Mouse (Mus musculus) midbrain, embryonic 15.5 days (tissue): ENCODE results near the gene 1600002K03Rik. TPM values are rescaled to one million over a fixed set of nuclear protein-coding genes. Genes with fewer than 3 reads are reported as not detected.

Experiments used
- ATAC-seq: fragments of 200-750 bp; cut with Nextera tagmentation; replicated peaks from 2 replicates; pipeline ENCODE4 v1.8.0; 2017; ENCODE audit warnings: moderate TSS enrichment
- H3K27ac ChIP-seq: fragments of 300-500 bp; sonication (generic); 2 replicates; pipeline ENCODE4 v1.5.1; 2015; ENCODE audit warnings: mild to moderate bottlenecking, inconsistent platforms
- H3K27me3 ChIP-seq: fragments of 300-500 bp; sonication (generic); replicated peaks from 2 replicates; pipeline ENCODE4 v1.6.1; 2015; ENCODE audit warnings: inconsistent platforms
- H3K36me3 ChIP-seq: fragments of 300-500 bp; sonication (generic); replicated peaks from 2 replicates; pipeline ENCODE4 v1.6.1; 2015; ENCODE audit warnings: inconsistent platforms
- H3K4me1 ChIP-seq: fragments of 300-500 bp; sonication (generic); 2 replicates; pipeline ENCODE4 v1.6.1; 2015; ENCODE audit warnings: inconsistent platforms
- H3K4me2 ChIP-seq: fragments of 300-500 bp; sonication (generic); 2 replicates; pipeline ENCODE4 v1.6.1; 2015; ENCODE audit warnings: inconsistent platforms, mild to moderate bottlenecking, moderate library complexity
- H3K4me3 ChIP-seq: fragments of 300-500 bp; sonication (generic); 2 replicates; pipeline ENCODE4 v1.5.1; 2015; ENCODE audit warnings: mild to moderate bottlenecking, inconsistent platforms
- H3K9ac ChIP-seq: fragments of 300-500 bp; sonication (generic); 2 replicates; pipeline ENCODE4 v1.6.1; 2015; ENCODE audit warnings: mild to moderate bottlenecking, inconsistent platforms
- H3K9me3 ChIP-seq: fragments of 300-500 bp; sonication (generic); 2 replicates; pipeline ENCODE4 v1.6.1; 2016; ENCODE audit warnings: inconsistent platforms
- WGBS: fragments of 180-500 bp; shearing (Covaris S2); methylation state at CpG from one replicate; pipeline ENCODE4 v1.1.7; 2015; ENCODE audit warnings: mixed read lengths; 5-methylcytosine and 5-hydroxymethylcytosine counted together
- polyA plus RNA-seq: library from polyadenylated mRNA; unstranded; fragments of >200 nt; fragmentation: Nextera tagmentation; extraction: Ambion mirVana; gene quantifications from 2 replicates; pipeline ENCODE4 v1.2.1, GENCODE M21; 2015

The 1600002K03Rik gene
- polyA plus RNA-seq, 1 experiment from 2014 or later: 13.3 TPM

DNA sequence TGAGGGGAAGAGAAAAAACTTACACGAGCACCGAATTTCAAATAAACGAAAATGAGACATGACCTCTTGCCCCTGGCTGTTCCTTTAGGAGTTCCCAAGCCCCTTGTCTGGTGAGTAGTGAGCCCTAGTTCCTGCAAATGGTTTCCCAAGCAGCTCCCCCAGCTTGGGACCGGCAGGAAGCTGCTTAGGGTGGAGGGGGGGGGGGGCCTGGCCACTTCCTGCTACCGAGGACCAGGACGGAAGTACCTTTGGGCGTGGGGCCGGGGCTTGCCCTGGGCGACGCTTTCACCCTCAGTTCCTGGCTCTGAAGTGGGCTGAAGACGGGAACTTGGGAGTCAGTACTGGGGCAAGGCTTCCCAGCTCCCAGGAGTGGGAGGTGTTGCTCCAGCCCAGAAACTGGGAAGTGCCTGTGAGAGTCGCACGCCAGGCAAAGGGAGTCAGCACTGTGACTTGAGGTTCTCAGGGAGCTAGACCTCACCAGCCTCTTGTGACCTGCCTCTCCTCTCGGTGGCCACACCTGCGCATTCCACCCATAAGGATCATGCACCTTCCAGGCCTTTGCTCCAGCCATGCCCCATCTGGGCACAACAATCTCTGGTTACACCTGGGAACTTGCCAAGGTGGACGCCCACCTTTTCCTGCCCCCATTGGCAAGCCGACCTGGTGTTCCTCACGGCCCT lies 14.3 kb upstream of the 1600002K03Rik start:
- peaks cover 67% of the 10 kb centered on the region for H3K4me1 ChIP-seq
- 12% methylated on average over 18 of the region's 18 CpGs for WGBS
- H3K36me3 ChIP-seq: peaks cover 40% of the 10 kb centered on the region

DNA sequence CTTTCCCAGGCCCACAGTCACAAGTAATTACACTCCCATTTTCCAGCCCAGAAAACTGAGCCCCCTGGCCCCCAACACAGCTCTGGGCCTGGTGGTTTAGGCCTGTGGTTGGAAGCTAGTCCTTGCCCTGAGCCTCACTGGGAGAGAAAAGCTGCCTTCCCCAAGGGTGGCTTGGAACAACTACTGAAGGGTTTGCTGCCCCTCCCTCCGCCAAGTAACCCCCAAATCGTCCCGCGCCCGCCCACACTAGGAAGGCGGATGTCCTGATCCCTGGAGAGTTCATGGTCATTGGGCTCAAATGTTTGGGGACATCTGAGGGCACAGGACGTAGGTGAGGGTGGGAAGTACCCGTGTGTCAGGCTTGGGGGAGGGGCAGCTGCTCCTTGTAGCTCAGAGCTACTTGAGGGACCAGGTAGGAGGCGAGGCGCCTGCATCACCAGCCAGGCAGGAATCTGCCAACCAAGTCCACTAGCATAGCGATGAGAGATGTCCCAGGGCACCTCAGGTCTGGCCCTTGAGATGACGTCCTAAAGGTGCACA lies 13.7 kb upstream of the 1600002K03Rik start:
- Histone ChIP-seq H3K36me3 (peaks cover 34% of the 10 kb centered on the region), H3K9ac (peak overlapping the region; percentile 43), H3K27ac (peak overlapping the region; percentile 92), H3K4me1 (peaks cover 65% of the 10 kb centered on the region), H3K9me3 (no peaks in the 10 kb centered on the region), H3K4me3 (peak overlapping the region; percentile 45), H3K27me3 (no peaks in the 10 kb centered on the region), H3K4me2 (peak overlapping the region; percentile 78)
- no peak; the same call in none of the 2 replicates for ATAC-seq
- WGBS: 6% methylated on average over 12 of the region's 12 CpGs

More for the DNA sequence above, 14.3 kb upstream of the 1600002K03Rik start:
- Histone ChIP-seq H3K27me3 (no peaks in the 10 kb centered on the region), H3K4me2 (peak overlapping the region; percentile 78), H3K9me3 (no peaks in the 10 kb centered on the region), H3K9ac (peak overlapping the region; percentile 5; the same call in 1 of the 2 replicates), H3K27ac (peak overlapping the region; percentile 92), H3K4me3 (no peak overlapping the region)
- no peak for ATAC-seq

DNA sequence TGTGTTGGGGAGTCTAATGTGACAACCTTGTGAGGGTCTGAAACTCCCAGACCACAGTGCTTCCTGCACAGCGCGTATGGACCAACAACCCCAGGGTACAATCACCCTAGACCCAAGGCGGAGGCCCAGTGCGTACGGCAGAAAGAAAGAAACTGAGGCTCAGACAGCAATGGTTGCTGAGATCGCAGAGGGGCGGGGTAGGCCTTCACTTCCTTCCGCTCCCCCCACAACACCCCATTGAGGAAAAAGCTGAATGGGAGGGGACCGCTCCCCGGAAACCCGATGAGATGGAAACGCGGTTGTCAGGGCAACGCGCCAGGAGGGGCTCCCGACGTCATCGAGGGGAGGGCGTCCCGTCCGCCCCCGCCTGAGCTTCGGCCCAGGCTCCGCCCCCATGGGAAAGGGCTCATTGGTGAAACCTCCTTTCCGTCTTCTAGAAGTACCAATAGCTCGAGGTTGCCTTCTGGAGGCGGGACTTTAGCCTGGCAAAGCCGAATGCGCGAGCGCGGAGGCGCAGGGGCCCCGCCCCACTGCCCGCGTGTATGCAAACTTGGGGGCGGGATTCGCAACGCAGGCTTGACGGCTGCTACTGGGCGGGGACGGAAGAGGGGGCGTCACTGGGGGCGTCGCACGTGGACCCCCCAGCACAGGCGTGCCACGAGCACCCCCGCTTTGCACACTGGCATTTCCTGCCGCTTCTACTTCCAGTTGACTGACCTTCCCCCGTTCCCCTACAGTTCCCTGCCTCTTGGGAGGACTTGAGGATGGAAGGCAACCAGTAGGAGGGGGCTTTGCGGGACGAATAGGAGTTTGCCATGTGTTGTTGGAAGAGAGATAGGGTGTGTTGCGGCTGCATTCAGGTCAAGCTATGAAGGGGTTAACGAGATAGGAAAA lies 12.9 kb upstream of the 1600002K03Rik start:
- peak overlapping the region; percentile 43 for H3K9ac ChIP-seq
- peaks cover 65% of the 10 kb centered on the region for H3K4me1 ChIP-seq
- H3K9me3 ChIP-seq: no peaks in the 10 kb centered on the region
- H3K27ac ChIP-seq: peak overlapping the region; percentile 92
- peak overlapping the region; percentile 45 for H3K4me3 ChIP-seq
- peak; percentile 89 for ATAC-seq
- peak overlapping the region; percentile 78 for H3K4me2 ChIP-seq
- H3K36me3 ChIP-seq: peaks cover 27% of the 10 kb centered on the region
- H3K27me3 ChIP-seq: no peaks in the 10 kb centered on the region
- under 1% methylated on average over 52 of the region's 55 CpGs for WGBS

DNA sequence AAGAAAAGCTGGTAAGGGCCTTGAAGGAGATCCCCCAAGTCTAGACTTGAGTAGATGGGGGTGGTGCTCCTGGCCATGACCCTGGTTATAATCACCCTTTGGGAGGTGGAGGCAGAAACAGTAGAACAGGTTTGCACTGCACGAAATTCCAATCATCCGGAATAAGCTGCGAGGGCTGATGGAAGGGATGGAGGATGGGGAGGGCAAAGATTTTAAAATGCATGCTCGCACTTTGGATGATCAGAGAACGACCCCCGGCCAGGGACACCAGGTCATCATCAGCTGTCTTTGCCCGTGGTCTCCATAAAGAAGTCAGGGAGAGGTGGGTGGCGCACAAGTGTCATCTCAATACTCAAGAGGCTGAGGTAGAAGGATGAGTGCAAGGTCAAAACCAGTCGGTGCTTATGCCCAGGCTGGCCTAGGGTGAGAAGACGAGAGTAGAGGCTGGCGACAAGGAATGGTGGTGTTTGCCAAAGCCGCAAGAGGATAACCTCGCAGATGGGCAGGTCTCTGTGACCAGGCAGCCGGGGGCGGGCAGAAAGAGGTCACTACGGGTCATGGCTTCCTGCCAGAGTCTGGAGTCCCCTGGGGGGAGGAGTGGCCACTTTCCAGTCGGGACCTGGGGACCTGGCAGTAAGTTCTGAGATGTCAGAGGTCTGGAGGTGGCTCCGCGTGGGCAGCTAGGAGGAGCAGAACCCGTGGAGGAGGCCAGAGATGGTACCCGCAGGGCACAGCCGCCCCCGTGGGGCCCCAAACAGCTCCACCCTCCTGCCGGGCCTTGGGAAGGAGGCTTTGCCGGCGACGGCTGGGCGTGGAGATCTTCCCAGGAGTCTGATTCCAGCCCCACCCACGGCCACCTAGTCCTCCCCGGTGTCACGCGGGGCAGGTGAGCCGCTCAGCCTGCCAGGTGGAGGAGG lies 12.0 kb upstream of the 1600002K03Rik start:
- no peak for ATAC-seq
- 2% methylated on average over 33 of the region's 33 CpGs for WGBS
- Histone ChIP-seq H3K4me2 (peak overlapping the region; percentile 78), H3K9me3 (no peaks in the 10 kb centered on the region), H3K9ac (peak overlapping the region; percentile 34; the same call in 1 of the 2 replicates), H3K36me3 (peaks cover 18% of the 10 kb centered on the region), H3K27me3 (no peaks in the 10 kb centered on the region), H3K4me1 (peaks cover 67% of the 10 kb centered on the region), H3K27ac (peak overlapping the region; percentile 92), H3K4me3 (peak overlapping the region; percentile 45)

DNA sequence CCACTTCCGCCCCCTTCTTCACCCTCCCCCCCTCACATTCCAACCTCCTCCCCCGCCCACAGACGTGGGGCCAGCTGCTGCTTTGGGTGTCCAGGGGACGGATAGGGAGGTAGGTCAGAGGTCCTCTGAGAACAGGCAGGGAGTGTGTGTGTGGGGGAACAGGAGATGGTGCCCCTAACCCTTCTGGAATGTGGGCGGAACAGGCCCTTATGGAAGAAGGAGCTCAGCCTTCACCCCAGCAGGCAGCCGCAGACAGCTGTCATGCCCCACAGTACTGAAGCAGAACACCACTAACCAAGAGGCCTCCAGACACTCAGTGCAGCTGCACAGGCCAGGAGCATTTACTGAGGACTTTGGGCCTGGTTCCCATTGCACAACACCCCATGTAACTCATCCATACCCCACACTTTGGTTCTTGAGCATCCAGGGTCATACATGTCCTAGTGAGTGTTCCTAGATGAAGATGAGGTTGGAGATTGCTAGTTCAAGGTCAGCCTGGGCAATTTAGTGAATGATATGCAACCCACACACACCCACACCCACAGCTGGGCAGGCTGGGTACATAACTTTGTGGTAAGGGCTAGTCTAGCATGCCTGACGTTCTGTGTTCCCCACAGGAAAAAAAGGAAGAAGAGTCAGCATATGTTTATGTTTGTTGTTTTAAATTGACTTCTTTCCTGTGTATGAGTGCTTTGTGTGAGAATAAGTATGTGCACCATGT lies 11.1 kb upstream of the 1600002K03Rik start:
- no peaks in the 10 kb centered on the region for H3K9me3 ChIP-seq
- peaks cover 8% of the 10 kb centered on the region; the same call in 1 of the 2 replicates for H3K36me3 ChIP-seq
- H3K4me1 ChIP-seq: peaks cover 70% of the 10 kb centered on the region
- H3K27ac ChIP-seq: 0 out of 2 replicates have a peak overlapping the region, but pooled peaks have one; percentile 39
- WGBS: 13% methylated on average over 6 of the region's 7 CpGs
- H3K27me3 ChIP-seq: no peaks in the 10 kb centered on the region
- H3K4me3 ChIP-seq: no peak overlapping the region
- ATAC-seq: no peak
- no peak overlapping the region for H3K9ac ChIP-seq
- no peak overlapping the region for H3K4me2 ChIP-seq

DNA sequence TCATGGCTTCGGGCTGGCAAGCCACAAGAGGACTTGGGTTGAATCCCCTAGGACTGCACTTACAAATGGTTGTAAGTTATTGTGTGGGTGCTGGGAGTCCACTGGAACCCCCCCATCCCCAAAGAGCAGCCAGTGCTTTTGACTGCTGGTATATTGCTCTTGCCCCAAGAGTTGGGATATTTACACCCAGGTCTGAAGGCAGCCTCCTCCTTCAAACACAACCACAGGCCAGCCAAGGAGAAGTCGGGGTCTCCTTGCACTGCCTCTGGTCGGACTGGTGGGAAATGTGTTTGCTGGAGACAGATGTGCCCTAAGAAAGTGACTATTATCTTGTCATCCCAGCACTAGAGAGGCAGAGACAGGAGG lies 10.5 kb upstream of the 1600002K03Rik start:
- Histone ChIP-seq H3K36me3 (peaks cover 3% of the 10 kb centered on the region; the same call in 1 of the 2 replicates), H3K9me3 (no peaks in the 10 kb centered on the region), H3K9ac (no peak overlapping the region), H3K27me3 (no peaks in the 10 kb centered on the region), H3K4me2 (no peak overlapping the region), H3K4me3 (no peak overlapping the region), H3K4me1 (peaks cover 71% of the 10 kb centered on the region), H3K27ac (no peak overlapping the region)
- no peak for ATAC-seq
- WGBS: 79% methylated on average over 3 of the region's 3 CpGs

DNA sequence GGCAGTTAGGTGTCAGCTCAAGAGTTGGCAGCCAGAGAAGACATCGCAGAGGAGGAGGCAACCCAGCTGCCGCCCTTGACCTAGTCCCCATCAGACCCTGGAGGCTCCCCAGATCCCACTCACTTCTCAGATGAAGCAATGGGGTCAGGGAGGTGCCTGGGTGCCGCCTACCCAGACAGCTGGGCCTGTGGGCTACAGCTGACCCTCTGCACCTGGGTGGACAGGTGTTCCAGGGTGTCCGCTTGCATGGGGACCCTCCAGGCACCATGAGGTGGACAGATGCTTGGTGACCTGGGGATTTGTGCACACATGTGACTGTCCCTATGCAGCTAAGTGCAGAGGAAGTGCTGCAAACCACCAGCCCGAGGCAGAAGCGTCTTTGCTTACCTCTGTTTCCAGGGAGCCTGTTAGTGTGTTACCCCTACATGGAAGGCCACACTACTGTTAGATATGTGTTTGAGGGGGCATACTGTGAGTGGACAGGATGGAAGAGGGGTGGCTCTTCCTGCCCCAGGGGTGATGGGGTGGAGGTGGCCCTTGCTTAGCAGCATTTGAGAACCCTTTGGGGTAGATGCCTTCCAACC lies 9.9 kb upstream of the 1600002K03Rik start:
- Histone ChIP-seq H3K4me2 (no peak overlapping the region), H3K27ac (no peak overlapping the region), H3K4me1 (peaks cover 67% of the 10 kb centered on the region), H3K4me3 (no peak overlapping the region), H3K36me3 (no peaks in the 10 kb centered on the region), H3K9ac (no peak overlapping the region), H3K27me3 (no peaks in the 10 kb centered on the region), H3K9me3 (no peaks in the 10 kb centered on the region)
- ATAC-seq: no peak
- 84% methylated on average over 6 of the region's 6 CpGs for WGBS

DNA sequence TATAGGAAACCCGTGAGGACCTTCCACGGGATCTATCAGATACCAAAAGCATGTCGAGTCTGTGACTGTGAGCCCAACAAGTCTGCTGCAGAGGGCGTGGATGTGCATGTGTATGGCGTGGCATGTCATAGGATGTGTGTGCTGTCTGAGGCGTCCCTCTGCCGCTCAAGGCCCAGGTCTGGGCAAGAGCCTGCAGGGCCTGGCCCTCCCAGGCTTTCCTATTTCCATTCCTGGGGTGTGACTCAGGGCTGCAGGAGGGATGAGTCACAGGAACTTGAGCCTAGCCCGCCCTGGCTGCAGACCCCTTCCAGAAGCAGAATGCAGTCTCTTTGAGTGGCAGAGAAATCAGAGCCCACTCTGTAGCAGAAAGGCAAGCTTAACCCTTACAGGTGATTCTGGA lies 9.0 kb upstream of the 1600002K03Rik start:
- Histone ChIP-seq H3K4me1 (peaks cover 62% of the 10 kb centered on the region), H3K4me3 (no peak overlapping the region; the same call in 1 of the 2 replicates), H3K4me2 (peak overlapping the region; percentile 94; the same call in 1 of the 2 replicates)

DNA sequence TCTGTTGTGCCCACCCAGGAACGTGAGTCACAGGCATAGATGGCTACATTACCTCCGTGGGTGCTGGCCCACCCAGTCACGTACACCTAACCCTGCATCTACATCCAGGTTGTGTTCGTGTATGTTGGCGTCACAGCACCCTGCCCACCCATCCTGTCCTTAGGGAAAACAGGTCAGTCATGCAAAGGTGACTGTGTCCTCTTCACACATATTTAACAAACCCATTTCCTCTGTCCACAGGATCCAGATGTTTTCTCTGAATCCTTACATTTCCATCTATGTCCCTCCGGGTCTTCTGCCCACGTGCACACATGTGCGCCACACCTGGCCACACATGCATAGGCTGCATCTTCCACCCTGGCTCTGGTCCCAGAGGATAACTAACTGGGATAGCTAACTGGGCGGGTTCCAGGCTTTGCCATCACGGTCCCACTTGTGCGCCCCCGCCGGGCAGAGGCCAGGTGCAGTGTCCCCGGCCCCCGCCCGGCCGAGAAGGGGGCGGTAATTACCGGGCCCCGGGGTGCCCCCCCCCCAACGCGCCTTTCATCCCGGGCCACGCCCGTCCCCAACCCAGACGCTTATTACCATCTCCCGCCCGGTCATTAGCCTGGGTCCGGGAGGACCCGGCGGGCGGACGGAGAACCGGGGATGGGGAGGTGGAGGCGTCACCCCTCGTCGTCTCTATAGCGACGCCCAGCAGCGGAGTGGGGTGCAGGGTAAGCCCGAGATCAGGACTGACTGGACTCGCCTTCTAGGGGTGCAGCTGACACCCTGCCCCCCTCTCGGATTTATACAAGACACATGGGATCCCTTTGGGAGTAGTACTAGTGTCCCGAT lies 8.4 kb upstream of the 1600002K03Rik start:
- Histone ChIP-seq H3K36me3 (no peaks in the 10 kb centered on the region), H3K4me2 (peak overlapping the region; percentile 94), H3K9me3 (no peaks in the 10 kb centered on the region), H3K9ac (peak overlapping the region; percentile 71), H3K27me3 (no peaks in the 10 kb centered on the region), H3K27ac (peak overlapping the region; percentile 85), H3K4me3 (peak overlapping the region; percentile 45), H3K4me1 (peaks cover 62% of the 10 kb centered on the region)
- WGBS: 10% methylated on average over 44 of the region's 44 CpGs
- ATAC-seq: no peak; the same call in 1 of the 2 replicates

More for the DNA sequence above, 9.0 kb upstream of the 1600002K03Rik start:
- no peaks in the 10 kb centered on the region for H3K36me3 ChIP-seq
- ATAC-seq: no peak
- H3K9me3 ChIP-seq: no peaks in the 10 kb centered on the region
- H3K9ac ChIP-seq: peak overlapping the region; percentile 71; the same call in 1 of the 2 replicates
- 84% methylated on average over 8 of the region's 8 CpGs for WGBS
- H3K27me3 ChIP-seq: no peaks in the 10 kb centered on the region
- peak overlapping the region; percentile 85; the same call in 1 of the 2 replicates for H3K27ac ChIP-seq

DNA sequence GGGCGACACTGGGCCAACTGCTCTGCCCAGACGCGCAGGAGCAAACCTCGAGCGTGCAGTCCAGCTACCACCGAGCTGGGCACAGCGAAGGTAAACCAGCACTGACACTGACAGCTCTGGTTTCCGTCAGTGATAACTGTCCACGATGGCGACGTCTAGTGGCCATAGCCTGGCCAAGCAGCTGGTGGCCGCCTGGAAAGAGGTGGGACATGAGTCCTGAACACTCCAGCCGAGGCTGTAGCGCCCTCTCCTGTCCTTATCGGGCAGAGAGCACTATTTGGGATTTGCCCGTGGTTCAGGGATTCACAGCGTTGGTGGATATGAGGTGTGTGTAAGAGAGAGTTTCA lies 7.8 kb upstream of the 1600002K03Rik start:
- no peaks in the 10 kb centered on the region for H3K9me3 ChIP-seq
- H3K4me3 ChIP-seq: peak overlapping the region; percentile 45
- no peaks in the 10 kb centered on the region for H3K27me3 ChIP-seq
- under 1% methylated on average over 17 of the region's 17 CpGs for WGBS
- peaks cover 66% of the 10 kb centered on the region for H3K4me1 ChIP-seq
- H3K9ac ChIP-seq: peak overlapping the region; percentile 71
- peaks cover 3% of the 10 kb centered on the region for H3K36me3 ChIP-seq
- peak overlapping the region; percentile 85 for H3K27ac ChIP-seq
- ATAC-seq: peak; percentile 35
- peak overlapping the region; percentile 94 for H3K4me2 ChIP-seq
